Mouse (Mus musculus) left cerebral cortex, postnatal 10 days (tissue): ENCODE results near the gene Ints1. TPM values are rescaled to one million over a fixed set of nuclear protein-coding genes. Genes with fewer than 3 reads are reported as not detected.
A peak's percentile ranks its signal among the peaks of the same experiment; 100 is the strongest.

Source experiments
- DNase-seq, 2 experiments: peaks; one replicate each; pipeline ENCODE4 v3.0.0; 2021 to 2022; ENCODE audit warnings: low spot score in 2 of 2, mixed read lengths in 1 of 2; ENCODE audit errors: extremely low spot score in 1 of 2
- intact Hi-C: fragments of 180-260 bp; cut with DNase I; formaldehyde crosslinking; loops from one replicate; pipeline ENCODE4 v1.15.1; 2025
- total RNA-seq, 2 experiments: library from RNA; stranded (reverse); gene quantifications; 2 replicates each; pipeline ENCODE4 v1.2.3; 2021

The Ints1 gene
- total RNA-seq, 2 experiments from 2014 or later: 93.4 to 106 TPM

DNA sequence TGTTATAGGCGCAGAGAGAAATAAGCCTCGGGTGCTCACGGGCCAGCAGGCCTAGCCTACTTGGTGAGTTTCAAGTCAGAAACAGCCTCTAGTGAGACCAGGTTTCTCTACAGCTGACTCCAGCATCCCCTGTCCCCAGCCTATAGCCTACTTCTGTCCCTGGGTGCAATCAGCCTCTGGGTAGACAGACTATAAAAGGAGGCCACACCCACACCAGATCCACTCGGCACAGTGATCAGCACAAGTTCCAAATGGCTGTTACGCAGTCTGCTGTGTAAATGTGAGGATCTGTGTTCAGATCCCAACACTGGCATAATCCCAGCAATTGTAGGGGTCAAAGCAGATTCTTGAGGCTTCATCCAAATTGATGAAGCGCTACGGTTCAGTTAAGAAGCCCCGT is 27.7 kb upstream of the Ints1 start:
- DNase-seq: no peak
- intact Hi-C loops: no loop called here

DNA sequence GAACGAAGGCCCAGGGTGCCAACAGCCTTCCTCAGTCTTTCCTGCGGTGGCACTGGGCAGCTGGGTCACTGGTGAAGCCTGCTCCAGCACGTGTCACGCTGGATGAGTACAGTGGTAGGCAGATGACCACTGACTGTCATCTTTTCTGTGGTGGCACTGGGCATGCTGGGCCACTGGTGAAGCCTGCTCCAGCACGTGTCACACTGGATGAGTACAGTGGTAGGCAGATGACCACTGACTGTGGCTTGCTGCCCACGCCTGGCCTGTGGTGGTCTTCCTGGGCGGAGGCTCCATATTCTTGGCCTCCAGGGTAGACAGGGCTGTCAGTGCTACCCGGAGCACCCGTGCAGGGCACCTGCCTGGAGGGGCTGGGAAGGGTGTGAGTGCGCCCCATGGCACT is 26.4 kb upstream of the Ints1 start:
- DNase-seq: no peak
- intact Hi-C loops: no loop called here

DNA sequence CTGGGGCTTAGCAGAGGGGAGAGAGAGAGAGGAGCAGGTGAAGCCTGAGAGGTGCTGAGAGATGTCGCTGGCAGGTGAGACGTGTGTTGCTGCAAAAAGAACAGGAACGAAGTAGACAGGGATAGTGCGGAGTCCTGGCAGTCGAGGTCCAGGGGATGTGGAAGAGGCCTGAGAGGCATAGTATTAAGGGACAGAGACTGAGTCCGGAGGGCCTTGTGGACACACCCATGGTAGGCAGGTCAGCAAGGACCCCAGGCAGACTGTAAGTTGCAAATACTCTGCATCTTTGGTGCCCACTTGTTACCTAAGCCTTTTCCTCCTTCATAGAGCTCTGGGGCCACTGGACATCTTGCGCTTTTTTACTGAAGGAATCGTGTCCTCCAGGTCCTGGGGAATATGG is 25.8 kb upstream of the Ints1 start:
- intact Hi-C loops: no loop called here
- no peak for DNase-seq

DNA sequence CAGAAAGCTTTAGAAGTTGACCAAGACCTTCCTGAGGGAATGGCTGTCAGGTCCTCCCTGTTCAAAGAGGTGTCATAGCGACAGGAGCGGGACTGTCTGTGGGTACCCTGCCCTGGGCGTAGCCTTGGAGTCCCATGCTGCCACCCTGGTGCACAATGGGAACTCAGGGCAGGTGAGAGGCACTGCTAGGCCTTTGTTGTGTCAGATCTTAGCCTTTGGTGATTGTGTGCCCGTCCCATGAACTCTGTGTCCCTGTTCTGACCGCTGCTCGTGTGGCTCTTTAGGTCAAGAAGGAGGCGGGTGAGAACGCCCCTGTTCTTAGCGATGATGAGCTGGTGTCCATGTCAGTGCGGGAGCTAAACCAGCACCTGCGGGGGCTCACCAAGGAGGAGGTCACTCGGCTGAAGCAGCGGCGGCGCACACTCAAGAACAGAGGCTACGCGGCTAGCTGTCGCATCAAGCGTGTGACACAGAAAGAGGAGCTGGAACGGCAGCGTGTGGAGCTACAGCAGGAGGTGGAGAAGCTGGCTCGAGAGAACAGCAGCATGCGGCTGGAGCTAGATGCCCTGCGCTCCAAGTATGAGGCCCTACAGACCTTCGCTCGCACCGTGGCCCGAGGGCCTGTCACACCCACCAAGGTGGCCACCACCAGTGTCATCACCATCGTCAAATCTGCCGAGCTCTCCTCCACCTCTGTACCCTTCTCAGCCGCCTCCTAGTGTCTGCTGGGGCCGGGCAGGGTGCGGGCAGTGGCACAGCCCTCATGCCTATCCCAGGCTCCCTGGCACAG is 24.5 kb upstream of the Ints1 start:
- DNase-seq: no peak
- intact Hi-C loops: no loop called here

DNA sequence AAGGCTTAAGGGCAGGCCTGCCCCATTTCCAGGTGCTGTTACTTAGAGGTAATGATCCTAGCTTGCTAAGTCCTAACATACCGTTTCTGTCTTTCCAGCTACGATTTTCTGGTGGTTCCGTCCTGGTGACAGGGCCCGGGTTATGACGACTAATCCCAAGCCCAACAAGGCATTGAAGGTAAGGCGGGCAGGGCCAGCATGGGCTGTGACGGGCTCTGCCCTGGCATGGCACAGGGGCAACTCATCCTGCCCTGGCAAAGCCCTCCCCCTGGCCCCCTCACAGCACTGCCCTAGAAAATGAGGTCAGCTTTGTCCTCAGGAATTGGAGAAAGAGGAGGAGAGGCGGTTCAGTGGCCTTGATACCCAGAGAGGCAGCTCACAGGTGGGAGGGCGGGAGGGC is 23.6 kb upstream of the Ints1 start:
- intact Hi-C loops: no loop called here
- no peak for DNase-seq

DNA sequence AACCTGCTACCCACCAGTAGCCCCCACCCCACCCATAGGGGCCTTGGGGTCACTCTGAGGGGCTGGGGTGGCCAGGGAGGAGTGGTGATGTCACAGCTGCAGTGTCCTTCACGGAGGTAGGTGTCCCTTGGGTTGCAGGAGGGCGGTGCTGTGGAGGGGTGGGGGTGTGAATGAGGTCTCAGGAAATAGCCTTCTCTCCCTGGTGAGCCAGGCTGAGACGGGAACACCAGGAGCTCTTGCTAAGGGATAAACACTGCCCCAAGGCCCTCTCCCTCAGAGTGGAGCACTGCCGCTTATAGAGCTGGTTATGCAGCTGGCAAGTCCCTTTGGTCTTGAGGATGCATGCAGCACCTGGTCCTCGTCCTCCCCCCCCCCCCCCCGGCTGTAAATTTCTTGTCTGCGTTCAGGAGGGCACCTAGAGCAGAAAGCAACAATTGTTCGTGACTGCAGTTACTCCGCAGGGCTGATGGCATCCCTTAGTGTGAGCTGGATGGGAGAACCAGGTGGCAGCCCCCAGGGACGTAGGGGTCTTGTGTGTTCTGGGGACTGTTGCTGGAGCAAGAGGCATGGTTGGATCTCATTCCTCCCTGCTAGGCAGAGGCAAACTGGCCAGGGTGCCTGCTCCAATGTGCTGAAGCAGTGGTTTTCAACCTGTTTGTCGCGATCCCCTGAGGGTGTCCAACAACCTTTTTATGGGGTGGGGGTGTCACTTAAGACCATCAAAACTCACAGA is 22.9 kb upstream of the Ints1 start:
- no peak for DNase-seq
- intact Hi-C loops: no loop called here

DNA sequence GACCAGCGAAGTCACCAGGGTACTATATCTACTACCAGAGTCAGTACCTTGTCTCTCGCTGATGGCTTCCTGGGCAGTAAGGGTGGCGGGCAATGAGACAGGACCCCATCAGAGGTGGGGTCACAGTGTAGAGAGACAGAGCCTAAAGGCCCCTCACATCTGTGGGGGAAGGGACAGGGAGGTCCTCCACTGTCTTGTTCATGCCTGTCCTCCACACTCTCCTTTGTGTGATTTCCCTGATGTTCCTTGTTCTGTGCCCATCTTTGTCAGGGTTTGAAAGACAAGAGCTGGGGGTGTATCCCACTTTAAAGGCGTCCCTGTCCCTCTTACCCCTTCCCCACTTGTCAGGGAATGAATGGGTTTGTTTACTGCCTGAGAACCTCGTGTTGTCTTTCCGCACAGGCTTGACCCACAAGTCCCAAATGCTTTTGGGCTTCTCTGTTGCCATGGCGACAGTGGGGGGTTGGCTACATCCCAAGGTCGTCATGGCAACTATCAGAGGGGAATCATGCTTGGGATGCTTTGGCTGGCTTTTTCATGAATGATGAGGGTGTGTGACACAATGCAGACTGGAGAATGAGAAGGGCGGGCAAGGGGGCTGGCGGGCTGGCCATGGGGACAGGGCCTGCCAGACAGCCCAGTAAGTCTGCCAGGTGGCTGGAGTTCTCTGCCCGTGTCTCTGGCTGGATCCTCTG is 22.1 kb upstream of the Ints1 start:
- DNase-seq: peak; percentile 88 to 89
- intact Hi-C loops: no loop called here

DNA sequence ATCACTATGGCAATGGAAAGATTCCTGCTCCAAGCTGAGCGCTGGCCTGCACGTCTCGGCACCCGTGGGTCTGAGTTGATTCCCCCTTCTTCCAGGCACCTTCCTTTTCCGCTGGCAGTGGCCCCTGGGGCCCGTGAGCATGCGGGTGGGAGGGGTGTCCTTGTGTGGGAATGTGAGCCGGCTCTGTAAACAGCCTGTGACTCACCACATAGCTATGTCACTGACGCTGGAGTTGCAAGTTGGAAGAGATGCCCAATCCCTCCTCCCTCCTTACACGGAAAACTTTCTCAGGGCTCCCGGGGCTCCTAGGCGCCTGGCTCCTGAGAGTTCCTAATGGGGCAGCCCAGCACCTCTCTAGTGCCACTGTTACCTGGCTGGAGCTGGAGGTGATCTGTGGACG is 21.4 kb upstream of the Ints1 start:
- intact Hi-C loops: no loop called here
- DNase-seq: peak; percentile 40 to 87

DNA sequence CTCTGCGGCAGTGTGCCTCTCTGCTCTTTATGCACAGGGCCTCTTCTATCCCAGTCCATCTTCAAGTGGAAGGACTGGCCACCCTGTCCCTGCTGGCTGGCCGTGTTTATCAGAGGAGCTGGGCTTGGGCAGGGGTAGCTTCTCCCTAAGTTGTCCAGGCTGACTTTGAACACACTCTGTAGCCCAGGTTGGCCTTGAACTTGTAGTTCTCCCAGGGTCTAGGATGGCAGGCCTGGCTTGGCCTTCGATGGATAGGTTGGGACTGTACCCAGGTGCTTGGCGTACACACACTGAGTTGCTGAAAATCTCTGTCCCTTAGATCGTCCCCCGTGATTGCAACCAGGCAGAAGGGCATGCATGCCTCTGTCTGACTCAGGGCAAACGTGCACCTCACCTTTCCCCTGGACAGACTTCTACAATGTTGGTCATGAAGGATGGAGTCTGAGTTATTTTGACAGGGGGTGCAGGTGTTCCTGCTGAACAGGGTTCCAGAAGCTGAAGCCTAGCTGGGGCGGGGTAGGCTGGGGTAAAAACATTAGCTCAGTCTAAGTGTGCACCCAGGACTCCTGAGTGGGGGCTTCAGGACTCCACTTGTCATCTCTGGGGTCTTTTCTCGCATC is 20.6 kb upstream of the Ints1 start:
- DNase-seq: no peak
- intact Hi-C loops: no loop called here

DNA sequence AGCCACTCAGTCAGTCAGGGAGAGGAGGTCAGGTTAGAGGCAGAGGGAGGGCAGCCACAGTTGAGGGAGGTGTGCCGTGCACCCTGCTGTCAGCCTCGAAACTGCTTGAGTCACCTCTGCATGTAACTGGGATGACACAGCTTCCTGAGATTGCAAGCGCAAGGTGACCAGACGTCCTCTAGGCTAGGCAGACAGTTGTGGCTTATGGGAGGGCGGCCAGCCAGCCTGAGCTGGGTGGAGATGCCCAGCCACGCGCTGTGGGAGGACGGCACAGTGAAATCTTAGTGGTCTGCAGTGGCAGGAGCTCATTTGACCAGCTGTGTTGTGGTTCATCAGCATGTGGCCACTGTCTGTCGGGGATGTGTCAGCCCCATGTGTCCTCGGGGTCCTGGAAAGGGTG is 19.5 kb upstream of the Ints1 start:
- intact Hi-C loops: no loop called here

DNA sequence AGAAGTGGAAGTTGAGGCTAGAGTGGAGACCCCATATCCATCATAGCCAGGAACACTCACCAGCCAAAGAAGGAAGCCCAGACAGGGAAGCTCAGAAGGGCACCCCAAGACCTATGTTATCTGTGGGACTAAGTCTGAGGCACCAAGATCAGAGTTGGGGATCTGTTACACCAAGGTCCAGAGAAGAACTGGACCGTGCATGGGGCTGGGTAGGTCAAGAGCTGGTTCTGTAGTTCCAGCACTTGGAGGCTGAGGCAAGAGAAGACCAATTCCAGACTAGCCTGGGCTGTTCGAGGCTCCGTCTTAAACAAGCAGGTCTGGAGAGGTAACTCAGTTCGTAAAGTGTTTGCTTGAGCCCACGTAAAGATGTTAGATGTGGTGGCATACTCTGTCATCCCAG is 18.7 kb upstream of the Ints1 start:
- intact Hi-C loops: no loop called here
- no peak for DNase-seq

More for the DNA sequence above, 19.5 kb upstream of the Ints1 start:
- no peak for DNase-seq

DNA sequence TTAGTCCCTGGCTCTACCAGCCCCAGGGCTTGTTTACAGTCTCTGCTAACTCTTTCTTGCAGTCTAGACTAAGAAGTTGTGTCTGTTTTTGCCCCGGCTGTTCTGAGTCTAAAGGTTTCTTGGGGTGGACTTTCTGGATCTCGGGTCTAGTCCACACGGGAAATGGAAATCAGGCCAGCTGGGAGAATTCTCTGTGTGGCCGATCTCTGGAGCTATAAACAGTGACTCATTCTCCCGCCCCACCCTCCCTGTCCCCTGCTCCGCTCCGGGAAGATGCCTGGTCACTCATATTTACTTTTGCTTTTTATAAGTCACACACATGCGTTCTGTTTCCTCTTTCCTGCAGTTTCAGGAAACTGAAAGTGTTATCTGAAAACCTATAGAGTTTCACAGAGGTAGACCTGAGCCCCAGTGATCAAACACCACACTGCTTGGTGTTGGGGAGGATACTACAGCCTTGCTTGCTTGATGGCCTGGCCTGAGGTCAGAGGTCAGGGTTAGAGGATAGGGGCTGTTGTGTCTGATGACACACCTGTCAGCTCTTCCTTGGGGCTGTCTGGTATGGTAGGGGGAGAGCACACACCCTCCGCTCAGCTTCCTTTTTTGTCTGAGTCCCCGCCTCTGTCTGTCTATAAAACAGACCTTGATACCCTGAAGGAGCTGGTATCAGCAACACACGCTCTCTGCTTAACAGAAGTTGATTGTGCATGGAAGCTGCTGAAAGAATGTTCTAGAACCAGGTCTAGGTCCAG is 18.0 kb upstream of the Ints1 start:
- intact Hi-C loops: no loop called here
- no peak for DNase-seq

DNA sequence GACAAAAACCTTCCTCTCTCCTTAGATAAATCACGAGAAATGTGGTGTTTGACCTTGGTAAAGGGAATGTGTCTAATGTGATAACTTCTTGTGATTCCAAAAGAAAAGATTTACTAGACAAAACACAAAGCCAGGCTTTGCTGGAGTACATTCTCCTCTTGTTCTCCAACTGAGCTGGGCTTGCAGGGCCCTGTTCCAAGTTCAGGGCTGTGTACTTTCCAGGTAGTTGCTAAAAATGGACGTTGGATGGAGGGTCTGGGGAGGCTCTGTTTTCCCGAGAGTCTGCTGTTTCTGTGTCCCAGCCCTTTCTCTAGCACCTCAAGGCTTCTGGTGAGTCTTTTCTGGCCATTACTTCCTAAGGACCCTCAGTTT is 17.5 kb upstream of the Ints1 start:
- intact Hi-C loops: no loop called here
- no peak for DNase-seq

DNA sequence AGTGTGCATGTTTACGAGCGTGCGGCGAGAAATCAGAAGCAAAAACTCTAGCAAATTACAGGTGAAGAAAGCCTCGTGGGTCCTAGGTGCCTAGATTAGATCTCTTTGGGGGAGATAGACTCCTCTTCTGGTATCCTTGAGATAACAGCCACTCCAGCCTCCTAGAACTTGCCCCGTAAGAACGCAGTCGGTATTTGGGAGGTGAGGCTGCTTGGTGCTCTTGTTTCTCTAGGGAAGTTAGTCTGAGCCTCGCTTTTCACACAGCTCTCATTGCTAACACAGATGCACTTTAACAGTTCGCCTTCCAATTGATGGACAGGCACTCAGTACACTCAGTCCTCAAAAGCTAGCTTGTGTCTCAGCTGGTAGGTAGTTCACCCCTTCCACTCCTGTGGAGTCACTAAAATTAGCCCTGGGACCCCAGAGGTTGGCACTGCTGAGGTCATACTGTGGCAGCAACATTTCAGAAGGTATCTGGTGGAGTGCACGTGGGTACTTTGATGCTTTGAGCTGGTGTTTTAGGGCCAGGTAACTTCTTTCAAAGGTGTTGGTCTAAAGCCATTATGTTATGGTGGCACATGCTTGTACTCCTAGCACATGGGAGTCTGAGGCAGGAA is 16.8 kb upstream of the Ints1 start:
- intact Hi-C loops: no loop called here
- DNase-seq: no peak

DNA sequence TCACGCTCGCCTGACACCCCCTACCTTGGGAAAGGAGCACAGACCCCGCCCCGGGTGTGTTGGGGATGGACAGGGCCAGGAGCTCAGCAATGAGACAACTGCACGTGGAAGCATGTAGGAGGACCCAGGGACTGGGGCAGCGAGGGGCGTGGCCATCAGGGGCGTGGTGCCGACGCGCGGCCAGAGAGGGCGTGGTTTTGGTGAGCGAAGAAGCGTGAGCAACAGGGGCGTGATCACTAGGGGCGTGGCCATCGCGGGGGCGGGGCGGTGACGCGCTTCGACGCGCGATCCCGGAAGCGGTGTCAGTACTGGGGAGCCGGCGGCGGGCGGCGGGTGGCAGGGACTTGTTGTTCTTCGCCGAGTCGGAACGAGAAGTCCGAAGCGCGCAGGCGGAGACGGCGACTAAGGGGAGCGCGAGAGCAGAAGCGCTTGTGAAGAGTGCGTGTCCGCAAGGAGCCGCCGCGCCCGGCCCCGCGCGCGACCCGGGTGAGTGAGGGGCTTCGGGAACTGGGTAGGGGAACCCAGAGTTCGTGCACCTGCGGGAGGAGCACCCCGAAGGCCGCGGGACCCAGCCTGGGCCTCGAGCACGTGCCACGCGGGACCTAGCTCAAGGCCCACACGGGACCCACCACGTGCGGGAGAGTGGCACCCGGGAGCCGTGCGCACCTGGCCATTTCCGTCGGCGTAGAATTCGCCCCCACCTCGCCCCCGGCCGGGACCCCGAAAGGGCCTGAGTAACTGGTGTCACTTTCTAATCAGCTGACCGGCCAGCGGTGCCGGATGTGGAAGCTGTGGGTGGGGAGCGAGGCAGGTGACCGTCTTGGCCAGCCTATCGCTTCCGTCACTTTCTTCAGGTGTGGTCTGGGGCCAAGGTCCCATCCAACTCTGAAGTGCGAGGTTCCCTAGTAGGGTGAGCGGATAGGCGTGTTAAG is 16.0 kb upstream of the Ints1 start, which contains the start of gene Mafk:
Mafk (plus strand) TSS at position 287 of the 932 bp plus-strand sequence.
- peak; percentile 88 to 96 for DNase-seq
- intact Hi-C loops: no loop called here

DNA sequence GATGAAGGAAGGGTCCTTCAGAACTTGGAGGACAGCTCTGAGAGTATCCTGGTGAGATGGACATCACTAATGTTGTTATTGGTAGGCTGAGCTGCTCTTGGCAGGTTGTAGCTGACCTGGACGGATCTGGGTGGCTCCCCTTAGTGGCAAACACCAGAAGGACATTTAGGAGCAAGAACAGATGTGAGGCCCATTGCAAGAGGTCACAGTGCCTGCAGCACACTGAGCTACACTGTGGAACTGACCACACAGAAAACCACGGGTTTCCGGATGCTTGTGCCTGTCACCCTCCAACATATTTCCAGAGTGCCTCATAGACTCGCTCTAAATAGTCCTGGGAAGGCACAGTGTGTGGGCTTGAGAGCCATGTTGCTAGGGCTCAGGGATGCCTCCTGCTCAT is 14.0 kb upstream of the Ints1 start:
- intact Hi-C loops: no loop called here
- DNase-seq: no peak

DNA sequence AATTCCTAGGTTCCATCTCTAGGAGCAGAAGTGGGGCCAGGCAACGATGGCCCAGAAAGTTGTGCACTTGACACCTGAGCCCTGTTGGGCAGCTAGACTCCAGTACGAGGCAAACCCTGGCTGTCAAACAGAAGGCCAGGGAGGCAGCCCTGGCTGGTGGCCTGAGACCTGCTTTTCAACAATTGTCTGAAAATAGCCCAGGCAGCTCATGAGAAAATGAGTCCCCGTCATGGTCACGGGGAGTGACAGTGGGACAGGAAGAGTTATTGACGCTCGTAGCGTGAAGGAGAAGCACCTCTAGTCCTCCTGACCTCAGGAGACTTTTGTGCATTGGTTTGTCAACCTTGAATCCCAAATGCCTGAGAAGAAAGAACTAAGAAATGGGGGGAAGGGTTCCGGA is 5.9 kb upstream of the Ints1 start:
- intact Hi-C loops: no loop called here
- no peak for DNase-seq
